Mouse (Mus musculus): ENCODE measurements at regions not wholly inside any gene's neighbourhood (a gene's known extent, or its start where the extent isn't known, plus 50 kb on each side); places are given as distances from the start of the nearest gene placed in this dataset.
A peak's percentile ranks its signal among the peaks of the same experiment; 100 is the strongest.

DNA sequence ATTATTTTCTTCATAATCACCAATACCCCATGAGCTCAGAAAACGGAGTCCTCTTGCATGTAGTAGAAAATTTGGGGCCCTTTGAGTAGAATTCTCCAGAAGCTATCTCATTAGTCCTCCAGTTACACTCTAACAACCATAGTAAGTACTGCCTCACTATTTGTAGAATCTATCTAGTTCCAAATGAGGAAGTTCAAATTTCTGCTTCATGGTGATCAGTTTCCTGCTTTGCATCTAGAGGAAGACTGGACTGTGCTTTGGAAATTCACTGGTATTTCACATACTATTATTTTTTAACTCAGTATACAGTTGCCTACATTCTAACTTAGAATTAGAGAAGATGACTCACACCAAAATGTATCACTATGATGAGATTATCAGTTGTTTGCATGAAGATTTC lies 1018.7 kb downstream of the Adam6a start:
- Histone ChIP-seq H3K36me3 (replicated peaks) (no peaks in the 10 kb centered on the region), H3K4me1 (ENCODE audit: insufficient read depth, low read depth, low read length) (no peaks in the 10 kb centered on the region), H3K9me3 (replicated peaks) (peaks cover 11% of the 10 kb centered on the region; the same call in 1 of the 2 replicates), H3K4me3 (ENCODE audit: low read depth, low read length) (no peak overlapping the region), H3K27me3 (ENCODE audit: insufficient read depth, low read length) (no peaks in the 10 kb centered on the region)
- TF ChIP-seq GATA2 (IDR thresholded peaks at IDR 0.05; ENCODE audit: borderline replicate concordance, low read depth, low read length) (no peak), TAL1 (conservative IDR thresholded peaks at IDR 0.05; ENCODE audit: low read depth, low read length) (no peak)
- ATAC-seq (ENCODE audit: extremely low read depth, insufficient number of reproducible peaks, low FRiP score, poor library complexity, severe bottlenecking) (no peak), DNase-seq (ENCODE audit: low spot score) (no peak)

DNA sequence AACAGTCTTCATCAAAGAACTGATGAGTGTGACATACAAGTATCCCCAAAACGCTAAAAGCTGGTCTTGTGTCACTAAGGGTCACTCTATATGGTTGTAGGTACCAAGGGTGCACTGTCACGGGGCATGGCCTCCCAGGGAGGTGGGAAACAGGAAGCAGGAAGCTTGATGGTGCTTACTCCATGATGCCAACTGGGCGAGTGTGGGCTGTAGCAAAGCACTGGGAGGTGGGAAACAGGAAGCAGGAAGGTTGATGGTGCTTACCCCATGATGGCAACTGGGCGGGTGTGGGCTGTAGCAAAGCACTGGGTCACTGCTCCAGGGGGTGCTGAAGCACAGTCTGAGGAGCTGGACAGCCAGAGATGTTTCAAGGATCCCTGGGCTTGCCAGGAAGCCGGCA lies 1019.3 kb downstream of the Adam6a start:
- no peak overlapping the region for H3K4me3 ChIP-seq (ENCODE audit: low read depth, low read length)
- no peak for TF ChIP-seq TAL1 (conservative IDR thresholded peaks at IDR 0.05; ENCODE audit: low read depth, low read length)
- TF ChIP-seq GATA1 (IDR thresholded peaks at IDR 0.05; ENCODE audit: borderline replicate concordance, low read length), result no peak
- no peak for TF ChIP-seq GATA2 (IDR thresholded peaks at IDR 0.05; ENCODE audit: borderline replicate concordance, low read depth, low read length)
- TF ChIP-seq POLR2AphosphoS5 (IDR thresholded peaks at IDR 0.05; ENCODE audit: insufficient replicate concordance, low read depth, low read length), result no peak
- no peak for TF ChIP-seq CTCF (IDR thresholded peaks at IDR 0.05; ENCODE audit: low read depth, low read length)
- ATAC-seq (ENCODE audit: extremely low read depth, insufficient number of reproducible peaks, low FRiP score, poor library complexity, severe bottlenecking) (no peak), DNase-seq (ENCODE audit: low spot score) (no peak)
- H3K27me3 ChIP-seq (ENCODE audit: insufficient read depth, low read length), result no peaks in the 10 kb centered on the region
- peaks cover 11% of the 10 kb centered on the region; the same call in 1 of the 2 replicates for H3K9me3 ChIP-seq (replicated peaks)
- H3K4me1 ChIP-seq (ENCODE audit: insufficient read depth, low read depth, low read length), result no peaks in the 10 kb centered on the region
- no peaks in the 10 kb centered on the region for H3K36me3 ChIP-seq (replicated peaks)

DNA sequence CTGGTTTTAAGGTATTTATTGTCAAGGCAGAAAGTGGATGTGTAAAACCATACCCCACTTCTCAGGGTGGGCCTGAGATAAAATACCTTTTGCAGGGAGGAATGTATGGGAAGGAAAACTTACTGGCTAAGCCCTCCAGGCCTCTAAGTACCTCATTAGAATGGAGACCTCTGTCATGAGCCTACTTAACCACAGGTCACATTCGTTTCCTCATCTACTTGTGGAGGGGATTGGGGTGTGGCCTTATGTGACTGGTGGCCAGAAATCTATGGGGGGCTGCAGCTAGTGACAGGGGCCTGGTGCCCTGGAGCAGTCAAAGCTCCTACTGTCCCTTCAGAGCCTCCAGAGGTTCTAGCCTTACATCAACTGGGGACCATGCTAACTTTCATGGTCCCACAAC lies 1020.0 kb downstream of the Adam6a start:
- no peak for ATAC-seq (ENCODE audit: extremely low read depth, insufficient number of reproducible peaks, low FRiP score, poor library complexity, severe bottlenecking)

DNA sequence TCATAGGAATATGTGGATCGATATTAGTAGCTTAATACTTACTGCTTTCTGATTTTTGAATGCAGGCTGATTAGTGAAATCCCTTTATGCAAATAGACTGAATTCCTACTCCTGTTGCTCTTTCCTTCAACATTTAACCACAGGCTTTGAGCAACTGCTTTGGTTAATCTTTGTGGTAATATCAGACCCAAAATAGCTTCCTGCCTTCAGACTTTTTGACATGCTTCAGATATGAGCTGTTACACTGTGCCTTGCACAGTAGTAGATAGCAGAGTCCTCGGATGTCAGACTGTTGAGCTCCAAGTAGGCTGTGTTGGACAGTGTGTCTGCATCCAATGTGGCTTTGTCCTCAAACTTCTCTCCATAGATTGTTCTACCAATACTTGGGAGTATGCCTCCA lies 1020.6 kb downstream of the Adam6a start:
- Histone ChIP-seq H3K27me3 (ENCODE audit: insufficient read depth, low read length) (no peaks in the 10 kb centered on the region), H3K4me3 (ENCODE audit: low read depth, low read length) (no peak overlapping the region), H3K36me3 (replicated peaks) (no peaks in the 10 kb centered on the region), H3K9me3 (replicated peaks) (peaks cover 11% of the 10 kb centered on the region; the same call in 1 of the 2 replicates), H3K4me1 (ENCODE audit: insufficient read depth, low read depth, low read length) (no peaks in the 10 kb centered on the region)
- no peak for TF ChIP-seq CTCF (IDR thresholded peaks at IDR 0.05; ENCODE audit: low read depth, low read length)
- TF ChIP-seq GATA1 (IDR thresholded peaks at IDR 0.05; ENCODE audit: borderline replicate concordance, low read length), result no peak
- TF ChIP-seq POLR2AphosphoS5 (IDR thresholded peaks at IDR 0.05; ENCODE audit: insufficient replicate concordance, low read depth, low read length), result no peak
- no peak for TF ChIP-seq TAL1 (conservative IDR thresholded peaks at IDR 0.05; ENCODE audit: low read depth, low read length)
- no peak for TF ChIP-seq GATA2 (IDR thresholded peaks at IDR 0.05; ENCODE audit: borderline replicate concordance, low read depth, low read length)
- ATAC-seq (ENCODE audit: extremely low read depth, insufficient number of reproducible peaks, low FRiP score, poor library complexity, severe bottlenecking), result no peak
- DNase-seq (ENCODE audit: low spot score), result no peak

More for the DNA sequence above, 1020.0 kb downstream of the Adam6a start:
- no peak for DNase-seq (ENCODE audit: low spot score)
- Histone ChIP-seq H3K4me1 (ENCODE audit: insufficient read depth, low read depth, low read length) (no peaks in the 10 kb centered on the region), H3K36me3 (replicated peaks) (no peaks in the 10 kb centered on the region), H3K4me3 (ENCODE audit: low read depth, low read length) (no peak overlapping the region), H3K9me3 (replicated peaks) (peaks cover 11% of the 10 kb centered on the region; the same call in 1 of the 2 replicates), H3K27me3 (ENCODE audit: insufficient read depth, low read length) (no peaks in the 10 kb centered on the region)
- TF ChIP-seq CTCF (IDR thresholded peaks at IDR 0.05; ENCODE audit: low read depth, low read length) (no peak), GATA1 (IDR thresholded peaks at IDR 0.05; ENCODE audit: borderline replicate concordance, low read length) (no peak), POLR2AphosphoS5 (IDR thresholded peaks at IDR 0.05; ENCODE audit: insufficient replicate concordance, low read depth, low read length) (no peak)

DNA sequence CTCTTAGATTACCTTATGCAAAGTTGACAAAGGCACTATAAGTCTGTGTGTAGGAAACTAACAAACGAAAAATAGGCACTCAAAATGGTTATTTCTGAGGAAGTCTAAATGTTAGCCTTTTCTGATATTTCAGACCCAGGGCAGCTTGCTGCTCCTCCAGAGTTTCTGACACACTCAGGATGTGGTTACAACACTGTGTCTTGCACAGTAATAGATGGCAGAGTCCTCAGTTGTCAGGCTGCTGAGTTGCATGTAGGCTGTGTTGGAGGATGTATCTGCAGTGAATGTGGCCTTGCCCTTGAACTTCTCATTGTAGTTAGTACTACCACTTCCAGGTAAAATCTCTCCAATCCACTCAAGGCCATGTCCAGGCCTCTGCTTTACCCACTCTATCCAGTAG lies 1039.7 kb downstream of the Adam6a start:
- no peaks in the 10 kb centered on the region for H3K9me3 ChIP-seq (replicated peaks)
- DNase-seq (ENCODE audit: low spot score), result no peak
- TF ChIP-seq GATA1 (IDR thresholded peaks at IDR 0.05; ENCODE audit: borderline replicate concordance, low read length) (no peak), GATA2 (IDR thresholded peaks at IDR 0.05; ENCODE audit: borderline replicate concordance, low read depth, low read length) (no peak), POLR2AphosphoS5 (IDR thresholded peaks at IDR 0.05; ENCODE audit: insufficient replicate concordance, low read depth, low read length) (no peak), CTCF (IDR thresholded peaks at IDR 0.05; ENCODE audit: low read depth, low read length) (no peak), TAL1 (conservative IDR thresholded peaks at IDR 0.05; ENCODE audit: low read depth, low read length) (no peak)
- no peaks in the 10 kb centered on the region for H3K36me3 ChIP-seq (replicated peaks)
- no peaks in the 10 kb centered on the region for H3K27me3 ChIP-seq (ENCODE audit: insufficient read depth, low read length)
- H3K4me3 ChIP-seq (ENCODE audit: low read depth, low read length), result no peak overlapping the region
- no peaks in the 10 kb centered on the region for H3K4me1 ChIP-seq (ENCODE audit: insufficient read depth, low read depth, low read length)
- no peak for ATAC-seq (ENCODE audit: extremely low read depth, insufficient number of reproducible peaks, low FRiP score, poor library complexity, severe bottlenecking)

DNA sequence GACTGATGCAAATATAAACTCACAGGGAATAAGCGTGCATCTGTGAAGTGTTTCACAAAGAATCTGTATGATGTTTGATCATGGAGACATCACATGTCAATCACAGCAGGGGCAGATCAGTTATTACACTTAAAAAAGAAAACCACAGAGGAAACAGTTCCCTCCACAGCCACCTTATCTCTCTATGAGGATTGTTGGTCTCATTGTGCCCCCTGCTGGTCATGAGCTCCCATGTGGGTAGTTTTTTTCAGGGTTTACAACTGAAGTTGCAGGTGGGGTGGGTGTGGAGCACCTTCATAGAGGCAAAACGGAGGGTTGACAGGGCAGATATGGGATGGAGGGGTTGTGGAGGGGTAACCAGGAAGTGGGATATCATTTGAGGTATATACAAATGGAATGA lies 1043.5 kb downstream of the Adam6a start:
- H3K4me3 ChIP-seq (ENCODE audit: low read depth, low read length), result no peak overlapping the region
- DNase-seq (ENCODE audit: low spot score) (no peak), ATAC-seq (ENCODE audit: extremely low read depth, insufficient number of reproducible peaks, low FRiP score, poor library complexity, severe bottlenecking) (0 out of 2 replicates have a peak, but pooled peaks have one; percentile 17)
- no peaks in the 10 kb centered on the region for H3K4me1 ChIP-seq (ENCODE audit: insufficient read depth, low read depth, low read length)
- no peak for TF ChIP-seq GATA1 (IDR thresholded peaks at IDR 0.05; ENCODE audit: borderline replicate concordance, low read length)
- H3K36me3 ChIP-seq (replicated peaks), result no peaks in the 10 kb centered on the region
- no peaks in the 10 kb centered on the region for H3K27me3 ChIP-seq (ENCODE audit: insufficient read depth, low read length)
- H3K9me3 ChIP-seq (replicated peaks), result no peaks in the 10 kb centered on the region

DNA sequence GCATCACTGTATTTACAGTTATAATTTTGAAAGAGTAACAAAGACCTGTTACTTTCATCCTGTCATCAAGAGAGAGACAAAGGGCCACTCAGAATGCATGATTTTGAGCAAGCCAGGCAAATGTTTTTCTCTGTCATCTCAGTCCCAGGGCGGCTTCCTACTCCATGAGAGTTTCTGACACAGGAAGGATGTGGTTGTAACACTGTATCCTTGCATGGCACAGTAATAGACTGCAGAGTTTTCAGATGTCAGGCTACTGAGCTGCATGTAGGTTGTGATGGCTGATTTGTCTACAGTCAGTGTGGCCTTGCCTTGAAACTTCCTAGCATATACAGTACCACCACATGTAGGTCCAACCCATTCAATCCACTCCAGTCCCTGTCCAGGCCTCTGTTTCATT lies 1054.0 kb downstream of the Adam6a start:
- TF ChIP-seq GATA1 (IDR thresholded peaks at IDR 0.05; ENCODE audit: borderline replicate concordance, low read length) (no peak), GATA2 (IDR thresholded peaks at IDR 0.05; ENCODE audit: borderline replicate concordance, low read depth, low read length) (no peak), TAL1 (conservative IDR thresholded peaks at IDR 0.05; ENCODE audit: low read depth, low read length) (no peak), CTCF (IDR thresholded peaks at IDR 0.05; ENCODE audit: low read depth, low read length) (no peak), POLR2AphosphoS5 (IDR thresholded peaks at IDR 0.05; ENCODE audit: insufficient replicate concordance, low read depth, low read length) (no peak)
- no peak overlapping the region for H3K4me3 ChIP-seq (ENCODE audit: low read depth, low read length)
- no peaks in the 10 kb centered on the region for H3K36me3 ChIP-seq (replicated peaks)
- DNase-seq (ENCODE audit: low spot score) (no peak), ATAC-seq (ENCODE audit: extremely low read depth, insufficient number of reproducible peaks, low FRiP score, poor library complexity, severe bottlenecking) (no peak)
- no peaks in the 10 kb centered on the region for H3K27me3 ChIP-seq (ENCODE audit: insufficient read depth, low read length)
- H3K9me3 ChIP-seq (replicated peaks), result peaks cover 7% of the 10 kb centered on the region; the same call in 1 of the 2 replicates
- no peaks in the 10 kb centered on the region for H3K4me1 ChIP-seq (ENCODE audit: insufficient read depth, low read depth, low read length)

Data from G1E (cell line).